Mouse (Mus musculus): ENCODE data around the gene Vmn1r76.

- TF ChIP-seq CTCF (IDR thresholded peaks at IDR 0.05; ENCODE audit: borderline replicate concordance, insufficient read depth, low read length) = no peak
- no peak for TF ChIP-seq POLR2A (IDR thresholded peaks at IDR 0.05; ENCODE audit: low read depth, low read length)
Observed at GRCm38 (mm10) chr7:11938113-11938512, at the start of gene Vmn1r76.

All from embryonic fibroblast, embryonic 13.5 days (primary cell).